Mouse (Mus musculus) frontal cortex, adult 2 months (tissue): ENCODE measurements around the gene Ccn6. TPM values are rescaled to one million over a fixed set of nuclear protein-coding genes. Genes with fewer than 3 reads are reported as not detected.
"Not testable (repeated sequence)": the region's sequence is repeated elsewhere in the genome, so short reads cannot be mapped to it uniquely, and the experiment has no call there.

Experiments used
- DNase-seq, 2 experiments: peaks; one replicate each; pipeline ENCODE4 v3.0.0; 2022; ENCODE audit warnings: low spot score in 1 of 2; ENCODE audit errors: extremely low spot score in 1 of 2
- polyA plus RNA-seq: library from polyadenylated mRNA; depleted of rRNA; stranded (reverse); fragments of >200 nt; gene quantifications from 2 replicates; pipeline ENCODE4 v1.2.3, GENCODE M21; 2012; rRNA removed

Ccn6 gene
- polyA plus RNA-seq, result 0.19 and 0.36 TPM in 2 replicates

GRCm38 (mm10) chr10:39163694-39164093 lies at the start of gene Ccn6:
Gene Ccn6 (minus strand): TSS chr10:39163794.
- no peak for DNase-seq

- DNase-seq, result no peak
Observed at GRCm38 (mm10) chr10:39210031-39210430, 46.4 kb upstream of the Ccn6 start.

- DNase-seq, result peak in 1 of 2 experiments; percentile 12
Observed at GRCm38 (mm10) chr10:39209161-39210025, 45.8 kb upstream of the Ccn6 start.

GRCm38 (mm10) chr10:39208712-39209111 lies 45.1 kb upstream of the Ccn6 start:
- DNase-seq, result no peak

GRCm38 (mm10) chr10:39207310-39207855 lies 43.8 kb upstream of the Ccn6 start:
- no peak for DNase-seq

- no peak for DNase-seq
Observed at GRCm38 (mm10) chr10:39202490-39202889, 38.9 kb upstream of the Ccn6 start.

GRCm38 (mm10) chr10:39198216-39198615 lies 34.6 kb upstream of the Ccn6 start:
- DNase-seq, result not testable (repeated sequence)

- DNase-seq, result no peak
Observed at GRCm38 (mm10) chr10:39192673-39193072, 29.1 kb upstream of the Ccn6 start.

GRCm38 (mm10) chr10:39185545-39185906 lies 21.9 kb upstream of the Ccn6 start:
- no peak for DNase-seq

- peak; percentile 50 to 78 for DNase-seq
Observed at GRCm38 (mm10) chr10:39184864-39185544, 21.4 kb upstream of the Ccn6 start.

GRCm38 (mm10) chr10:39176981-39177380 lies 13.4 kb upstream of the Ccn6 start:
- no peak for DNase-seq

GRCm38 (mm10) chr10:39173077-39173476 lies 9.5 kb upstream of the Ccn6 start:
- peak in 1 of 2 experiments; percentile 28 for DNase-seq

GRCm38 (mm10) chr10:39172540-39172931 lies 8.9 kb upstream of the Ccn6 start:
- no peak for DNase-seq

- DNase-seq, result peak; percentile 85 to 96
Observed at GRCm38 (mm10) chr10:39171603-39172539, 8.3 kb upstream of the Ccn6 start.

- DNase-seq, result peak; percentile 88 to 98
Observed at GRCm38 (mm10) chr10:39171134-39171533, 7.5 kb upstream of the Ccn6 start.

GRCm38 (mm10) chr10:39170706-39171105 lies 7.1 kb upstream of the Ccn6 start:
- DNase-seq, result no peak

- peak; percentile 42 to 87 for DNase-seq
Observed at GRCm38 (mm10) chr10:39170181-39170580, 6.6 kb upstream of the Ccn6 start.

GRCm38 (mm10) chr10:39169642-39170041 lies 6.0 kb upstream of the Ccn6 start:
- no peak for DNase-seq

- no peak for DNase-seq
Observed at GRCm38 (mm10) chr10:39167611-39168010, 4.0 kb upstream of the Ccn6 start.

- peak; percentile 48 to 75 for DNase-seq
Observed at GRCm38 (mm10) chr10:39165632-39166115, 2.1 kb upstream of the Ccn6 start.
